ENCODE assay signal across 20 mouse cellular contexts in the genomic region with DNA sequence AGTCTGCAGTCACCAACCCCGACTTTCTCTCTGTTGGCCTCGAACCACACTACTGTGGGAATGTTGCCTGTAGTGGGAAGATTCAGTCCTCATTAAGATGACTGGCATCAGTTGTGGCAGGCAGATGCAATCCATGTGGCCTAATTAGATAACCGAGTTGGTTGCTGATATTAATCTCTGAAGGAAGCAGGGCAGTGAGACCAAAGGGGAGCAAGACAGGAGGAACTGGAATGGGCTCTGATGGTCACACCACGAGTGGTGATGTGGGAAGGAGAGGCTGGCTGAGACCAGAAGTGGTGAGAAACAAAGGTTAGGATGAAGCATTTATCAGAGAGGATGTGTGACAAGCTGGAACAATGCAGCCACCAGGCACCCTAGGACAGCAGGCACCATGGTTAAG. TPM values are rescaled to one million over a fixed set of nuclear protein-coding genes. Genes with fewer than 3 reads are reported as not detected.
"Had no signal": no experiment of that assay in that cellular context is flagged by ENCODE, and none has a peak within 500 bp of the region (broad histone marks: within the 10 kb centered on the region; RNA-seq: fewer than 3 reads in every experiment).

No protein-coding gene starts in this region.

- H3K9ac ChIP-seq: lung, embryonic 14.5 days; midbrain, embryonic 12.5 days; neural tube, embryonic 13.5 days; neural tube, embryonic 15.5 days had no signal

- H3K36me3 ChIP-seq: midbrain, embryonic 10.5 days; midbrain, embryonic 12.5 days; neural tube, embryonic 13.5 days; neural tube, embryonic 15.5 days had no signal

- H3K4me3 ChIP-seq: midbrain, embryonic 10.5 days; midbrain, embryonic 12.5 days; myocyte; neural tube, embryonic 13.5 days; neural tube, embryonic 15.5 days had no signal

- DNase-seq: lung, adult 18-20 months; lung, embryonic 14.5 days; lung, postnatal 10 days; lung, postnatal 4 days; midbrain, embryonic 14.5 days; right cerebral cortex, adult 18-20 months; right cerebral cortex, postnatal 25 days; right cerebral cortex, postnatal 4 days; spleen, adult 18-20 months; thymus, adult 18-20 months; thymus, postnatal 14 days; thymus, postnatal 36 days had no signal

- ATAC-seq: midbrain, embryonic 16.5 days had no signal

- H3K9me3 ChIP-seq: midbrain, embryonic 10.5 days; midbrain, embryonic 12.5 days; neural tube, embryonic 13.5 days; neural tube, embryonic 15.5 days had no signal

- H3K4me2 ChIP-seq: lung, embryonic 14.5 days; midbrain, embryonic 12.5 days; neural tube, embryonic 13.5 days; neural tube, embryonic 15.5 days had no signal

- H3K27ac ChIP-seq: midbrain, embryonic 10.5 days; midbrain, embryonic 12.5 days; neural tube, embryonic 13.5 days; neural tube, embryonic 15.5 days had no signal

RNA-seq across cellular contexts. Expression of gene Pla2r1, which starts 1.5 kb away (rescaled TPM):
- total RNA-seq: megakaryocyte, adult 5-6 weeks; megakaryocyte-erythroid progenitor cell, adult 5-6 weeks had no signal
